Mouse (Mus musculus) thymus, adult 18-20 months (tissue): ENCODE results near the gene Bnip1.
A peak's percentile ranks its signal among the peaks of the same experiment; 100 is the strongest.

ENCODE experiments used
- DNase-seq, 2 experiments: peaks; one replicate each; pipeline ENCODE4 v3.0.0; 2022; ENCODE audit warnings: mixed read lengths in 2 of 2

Gene Bnip1

GRCm38 (mm10) chr17:26780750-26781571 lies at the start of gene Bnip1:
Gene Bnip1, plus strand, starts transcription at chr17:26781066.
- peak; percentile 57 to 62 for DNase-seq

- no peak for DNase-seq
Measured at GRCm38 (mm10) chr17:26742581-26742980, 38.3 kb upstream of the Bnip1 start.

GRCm38 (mm10) chr17:26743294-26743693 lies 37.6 kb upstream of the Bnip1 start:
- DNase-seq: no peak

GRCm38 (mm10) chr17:26749975-26750374 lies 30.9 kb upstream of the Bnip1 start:
- no peak for DNase-seq

- no peak for DNase-seq
Measured at GRCm38 (mm10) chr17:26752297-26752696, 28.6 kb upstream of the Bnip1 start.

- no peak for DNase-seq
Measured at GRCm38 (mm10) chr17:26753476-26753875, 27.4 kb upstream of the Bnip1 start.

- no peak for DNase-seq
Measured at GRCm38 (mm10) chr17:26767100-26767753, 13.6 kb upstream of the Bnip1 start.

- DNase-seq: no peak
Measured at GRCm38 (mm10) chr17:26767754-26768124, 13.1 kb upstream of the Bnip1 start.

GRCm38 (mm10) chr17:26776211-26776610 lies 4.7 kb upstream of the Bnip1 start:
- DNase-seq: no peak

GRCm38 (mm10) chr17:26778001-26778400 lies 2.9 kb upstream of the Bnip1 start:
- no peak for DNase-seq

GRCm38 (mm10) chr17:26778430-26779100 lies 2.3 kb upstream of the Bnip1 start:
- no peak for DNase-seq

GRCm38 (mm10) chr17:26779471-26779870 lies 1.4 kb upstream of the Bnip1 start:
- DNase-seq: no peak

- no peak for DNase-seq
Measured at GRCm38 (mm10) chr17:26781610-26782043, 761 bp downstream of the Bnip1 start.

GRCm38 (mm10) chr17:26784525-26784924 lies 3.7 kb downstream of the Bnip1 start:
- no peak for DNase-seq

- DNase-seq: peak; percentile 41 to 61
Measured at GRCm38 (mm10) chr17:26786586-26786985, 5.7 kb downstream of the Bnip1 start.

GRCm38 (mm10) chr17:26788986-26789385 lies 8.1 kb downstream of the Bnip1 start:
- DNase-seq: no peak

- no peak for DNase-seq
Measured at GRCm38 (mm10) chr17:26789460-26790268, 8.8 kb downstream of the Bnip1 start.

- no peak for DNase-seq
Measured at GRCm38 (mm10) chr17:26790269-26791214, 9.7 kb downstream of the Bnip1 start.

- DNase-seq: no peak
Measured at GRCm38 (mm10) chr17:26791580-26791979, 10.7 kb downstream of the Bnip1 start.

- DNase-seq: no peak
Measured at GRCm38 (mm10) chr17:26792096-26792495, 11.2 kb downstream of the Bnip1 start.

GRCm38 (mm10) chr17:26793068-26793765 lies 12.4 kb downstream of the Bnip1 start:
- no peak for DNase-seq
